Mouse (Mus musculus) telencephalon, adult 2 months (tissue): ENCODE measurements around the gene Cfap57.
A peak's percentile ranks its signal among the peaks of the same experiment; 100 is the strongest.

Source experiments
- DNase-seq: peaks from one replicate; pipeline ENCODE4 v3.0.0-alpha.2; 2011; ENCODE audit warnings: low read depth, low spot score

The Cfap57 gene

DNA sequence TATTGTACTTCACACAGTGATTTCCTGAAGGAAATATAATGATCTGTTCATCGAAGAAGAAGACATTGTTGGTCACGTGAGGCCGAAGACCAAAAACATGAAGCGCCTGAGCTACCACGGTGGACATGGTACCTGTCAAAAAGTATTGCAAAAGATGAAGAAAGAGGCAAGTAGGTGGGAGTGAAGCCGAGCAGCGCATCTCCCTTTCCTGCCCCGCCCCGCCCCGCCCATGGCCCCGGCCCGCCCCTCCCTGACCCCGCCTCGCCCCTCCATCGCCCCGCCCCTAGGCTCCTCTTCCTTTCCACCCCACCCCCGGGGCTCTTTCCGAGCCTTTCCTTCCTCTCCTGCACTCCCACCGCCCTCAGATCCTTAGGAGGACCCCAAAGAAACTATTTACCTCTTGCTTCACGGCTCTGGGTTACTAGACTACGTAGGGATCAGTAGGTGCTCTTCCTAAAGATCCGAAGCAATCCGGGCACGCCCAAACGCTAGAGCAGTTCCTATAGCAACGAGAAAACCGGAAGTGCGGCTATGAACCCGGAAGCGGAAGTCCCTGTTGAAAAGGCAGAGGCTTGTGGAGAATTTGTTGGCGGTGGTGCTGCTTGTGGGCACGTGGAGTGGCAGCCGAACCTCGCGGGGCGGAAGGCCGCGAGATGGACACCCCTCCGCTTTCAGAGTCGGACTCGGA lies at the start of gene Cfap57, which contains the start of gene Ebna1bp2:
Gene Cfap57, minus strand, starts transcription at position 499 of the 688 bp plus-strand sequence.
Gene Ebna1bp2, plus strand, starts transcription at position 521 of the 688 bp plus-strand sequence.
- DNase-seq, result peak; percentile 91

DNA sequence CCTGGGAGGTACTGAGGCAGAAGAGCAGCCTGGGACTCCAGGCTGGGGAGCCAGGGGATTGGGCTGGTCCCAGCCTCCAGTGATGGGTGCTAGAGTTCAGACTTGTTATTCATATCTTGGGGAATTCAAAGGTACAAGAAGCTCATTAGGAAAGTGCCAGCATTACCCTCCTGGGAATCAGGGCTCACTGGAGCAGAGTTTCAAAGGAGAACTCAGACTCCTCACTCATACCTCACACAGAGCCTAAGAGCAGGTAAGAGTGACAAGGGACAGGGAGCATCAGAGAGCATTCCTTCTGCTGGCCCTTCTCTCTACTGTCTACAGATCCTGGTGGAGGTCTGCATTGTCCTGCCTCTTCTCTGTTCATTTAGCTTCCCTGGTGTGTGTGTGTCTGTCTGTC lies 38.1 kb upstream of the Cfap57 start, which contains the start of gene Olfr62:
Gene Olfr62, plus strand, starts transcription at position 301 of the 400 bp plus-strand sequence.
- no peak for DNase-seq

DNA sequence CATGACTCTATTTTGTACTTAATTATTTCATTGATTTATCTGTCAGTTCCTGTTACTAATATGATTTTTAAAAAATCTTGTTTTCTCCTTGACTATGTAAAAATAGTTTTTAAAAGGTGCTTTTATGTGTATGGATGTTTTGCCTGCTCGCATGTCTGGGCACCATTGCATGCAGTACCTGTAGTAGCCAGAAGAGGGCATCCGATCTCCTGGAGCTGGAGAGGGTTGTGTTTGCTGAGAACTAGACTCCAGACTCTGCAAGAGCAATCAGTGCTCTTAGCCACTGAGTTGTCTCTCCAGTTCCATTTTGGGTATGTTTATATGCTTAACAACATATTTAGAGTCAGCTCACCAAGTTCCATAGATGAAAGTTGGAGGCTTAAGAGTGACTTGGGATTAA lies 24.7 kb upstream of the Cfap57 start:
- no peak for DNase-seq

DNA sequence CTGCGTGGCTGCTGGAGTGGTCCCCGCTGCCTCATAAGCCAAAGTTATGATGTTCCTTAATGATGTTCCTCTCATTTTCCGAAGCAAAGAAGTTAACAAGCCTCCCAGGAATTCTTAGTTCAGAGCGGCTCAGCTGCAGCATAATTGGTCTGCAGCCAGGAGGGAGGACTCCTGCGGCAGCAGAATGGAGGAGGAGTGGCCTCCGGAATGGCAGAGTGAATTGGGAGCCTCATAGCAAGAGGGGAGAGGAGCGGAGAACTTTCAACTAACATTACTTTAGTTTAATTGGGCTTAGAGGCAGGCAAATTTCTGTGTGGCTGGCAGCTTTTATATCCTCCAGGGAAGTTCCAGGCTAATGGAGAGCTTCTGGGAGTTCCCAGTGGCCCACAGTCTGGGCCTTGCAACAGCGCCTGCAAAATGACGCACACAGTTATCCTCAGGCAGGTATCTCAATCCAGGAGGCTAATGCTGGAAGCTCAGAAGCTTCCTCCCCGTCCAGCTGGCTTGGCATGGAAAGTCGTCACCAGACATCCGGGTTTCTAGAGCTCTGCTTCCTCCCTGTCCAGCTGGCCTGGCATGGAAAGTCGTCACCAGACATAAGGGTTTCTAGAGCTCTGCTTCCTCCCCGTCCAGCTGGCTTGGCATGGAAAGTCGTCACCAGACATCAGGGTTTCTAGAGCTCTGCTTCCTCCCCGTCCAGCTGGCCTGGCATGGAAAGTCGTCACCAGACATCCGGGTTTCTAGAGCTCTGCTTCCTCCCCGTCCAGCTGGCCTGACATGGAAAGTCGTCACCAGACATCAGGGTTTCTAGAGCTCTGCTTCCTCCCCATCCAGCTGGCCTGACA lies 22.0 kb upstream of the Cfap57 start:
- DNase-seq, result no peak

DNA sequence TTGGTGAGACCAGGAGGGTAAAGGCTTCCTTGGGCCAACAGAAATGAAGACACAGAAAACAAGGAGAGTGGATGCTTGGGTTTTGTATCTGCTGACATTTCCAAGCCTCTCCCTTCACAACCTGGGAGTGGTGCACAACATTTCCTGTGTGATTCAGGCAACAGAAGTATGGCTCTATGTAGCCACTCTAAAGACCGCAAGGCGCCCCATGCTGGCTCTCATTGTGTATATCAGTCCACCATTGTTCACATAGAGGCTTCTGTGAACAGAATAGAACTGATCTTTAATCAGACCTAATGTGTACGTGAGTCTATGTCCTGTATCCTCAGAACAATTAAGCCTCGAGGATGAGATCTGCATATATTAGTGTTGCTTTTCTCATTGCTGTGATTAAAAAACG lies 9.7 kb upstream of the Cfap57 start:
- DNase-seq, result no peak

DNA sequence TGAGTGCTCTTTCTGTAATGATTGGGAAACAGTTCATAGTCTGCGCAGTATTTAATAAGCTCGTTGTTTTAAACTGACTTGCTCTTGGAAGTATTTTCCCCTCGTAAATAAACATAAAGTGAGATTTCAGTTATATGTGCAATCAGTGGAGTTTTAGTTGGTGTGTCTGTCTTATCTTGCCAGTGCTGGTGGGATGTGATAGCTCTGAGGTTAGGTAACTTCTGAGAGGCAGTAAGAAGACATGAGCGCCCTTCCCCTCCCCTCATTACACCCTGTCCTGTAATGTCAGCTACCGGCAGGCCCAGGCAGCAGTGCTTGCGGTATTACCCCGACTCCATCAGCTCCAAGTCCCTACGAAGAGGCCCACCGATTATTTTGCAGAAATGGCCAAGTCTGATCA lies 1.2 kb upstream of the Cfap57 start:
- DNase-seq, result no peak

DNA sequence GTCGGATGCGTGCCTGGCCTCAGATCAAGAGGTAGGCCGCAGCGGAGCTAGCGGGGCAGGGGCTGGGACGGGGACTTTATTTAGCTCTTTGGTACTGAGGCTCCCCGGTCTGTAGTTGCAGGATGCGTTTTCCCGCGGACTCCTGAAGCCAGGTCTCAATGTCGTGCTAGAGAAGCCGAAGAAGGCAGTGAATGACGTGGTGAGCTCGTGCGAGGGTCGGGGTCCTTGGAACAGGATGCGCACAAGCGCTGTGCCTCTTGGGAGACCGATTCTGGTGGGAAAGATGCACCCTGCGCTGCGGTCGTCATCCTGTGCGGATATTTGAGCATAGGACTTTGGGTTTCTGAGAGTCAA lies 367 bp upstream of the Cfap57 start:
- no peak for DNase-seq

DNA sequence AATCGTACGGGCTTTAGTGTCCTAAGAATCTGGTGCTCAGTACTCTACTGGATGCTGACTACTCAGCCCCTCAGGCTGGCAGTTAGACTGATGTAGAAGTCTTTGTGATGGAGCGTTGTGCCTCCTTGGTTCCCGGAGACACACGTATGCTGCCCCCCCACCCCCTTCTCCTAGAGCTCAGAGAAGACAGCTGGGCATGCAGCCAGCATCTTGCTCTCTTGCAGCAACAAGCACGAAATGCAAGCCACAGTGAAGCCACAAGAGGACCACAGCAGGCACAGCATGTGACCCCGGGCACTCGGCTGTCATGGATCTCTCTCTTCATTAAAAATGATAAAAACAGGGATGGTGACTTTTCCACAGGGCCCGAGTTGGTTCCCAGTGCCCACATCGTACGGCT lies 5.2 kb downstream of the Cfap57 start:
- DNase-seq, result no peak

DNA sequence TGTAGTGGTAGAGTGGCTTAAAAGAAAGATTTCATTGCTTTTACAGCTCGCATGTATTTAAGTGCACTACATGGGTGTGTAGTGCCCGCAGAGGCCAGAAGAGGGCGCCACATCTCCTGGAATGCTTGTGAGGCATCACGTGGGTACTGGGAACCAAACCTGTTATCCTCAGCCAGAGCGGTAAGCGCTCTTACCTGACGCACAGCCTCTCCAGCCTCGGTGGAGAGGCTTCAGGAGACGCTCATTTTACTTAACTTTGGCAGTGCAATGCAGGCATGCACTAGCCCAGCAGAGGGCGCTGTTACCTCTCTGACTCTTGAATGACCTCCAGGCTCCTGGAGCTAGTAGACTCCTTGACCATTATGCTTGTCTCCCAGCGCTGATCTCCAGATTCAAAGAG lies 8.0 kb downstream of the Cfap57 start:
- no peak for DNase-seq

DNA sequence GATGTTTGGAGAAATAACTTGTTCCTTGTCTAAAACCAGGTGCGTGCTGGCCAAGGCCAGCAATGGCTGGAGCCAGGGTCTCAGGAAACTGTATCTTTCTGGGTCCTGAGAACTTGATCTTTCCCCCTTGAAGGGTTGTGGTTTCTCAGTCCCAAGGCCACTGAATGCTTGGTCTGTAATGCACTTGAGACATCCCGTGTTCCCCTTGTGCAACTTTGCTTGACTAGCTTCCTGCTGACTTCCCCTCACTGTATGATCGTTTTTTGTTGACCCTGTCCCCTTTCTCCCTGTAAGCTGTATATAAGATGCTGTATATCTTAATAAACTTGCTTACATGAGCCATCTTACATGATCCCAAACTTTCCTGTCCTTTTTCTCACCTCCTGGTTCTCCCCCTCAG lies 10.7 kb downstream of the Cfap57 start:
- DNase-seq, result no peak

DNA sequence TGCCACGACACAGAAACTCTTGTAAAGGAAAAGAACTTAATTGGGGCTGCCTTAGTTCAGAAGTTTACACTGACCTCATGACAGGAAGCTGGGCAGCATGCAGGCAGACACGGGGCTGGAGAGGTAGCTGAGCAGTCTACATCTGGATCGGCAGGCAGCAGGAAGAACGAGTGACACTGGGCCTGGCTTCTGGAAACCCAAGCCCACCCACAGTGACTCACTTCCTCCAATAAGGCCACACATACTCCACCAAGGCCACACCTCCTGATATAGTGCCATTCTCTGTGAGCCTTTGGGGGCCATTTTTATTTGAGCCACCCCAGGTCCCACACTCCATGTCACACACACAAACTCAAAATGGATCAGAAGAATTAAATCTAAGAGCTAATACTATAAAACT lies 16.5 kb downstream of the Cfap57 start:
- no peak for DNase-seq

DNA sequence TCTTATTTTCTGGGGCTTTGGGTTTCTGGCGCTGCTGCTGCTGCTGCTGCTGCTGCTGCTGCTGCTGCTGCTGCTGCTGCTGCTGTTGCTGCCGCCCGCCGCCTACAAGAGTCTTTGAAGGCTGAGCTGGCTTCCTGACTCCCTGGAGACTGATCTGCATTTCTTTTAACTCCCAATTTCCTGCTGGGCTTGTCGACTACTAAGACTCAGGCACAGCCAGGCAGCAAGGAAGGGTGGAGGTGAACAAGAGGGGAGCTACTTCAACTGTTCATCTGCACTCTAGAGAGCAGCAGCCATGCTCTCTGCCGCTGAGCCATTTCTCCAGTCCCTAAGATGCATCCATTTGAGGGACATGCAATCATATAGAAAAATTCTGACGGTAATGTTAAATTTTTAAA lies 30.8 kb downstream of the Cfap57 start:
- DNase-seq, result no peak

DNA sequence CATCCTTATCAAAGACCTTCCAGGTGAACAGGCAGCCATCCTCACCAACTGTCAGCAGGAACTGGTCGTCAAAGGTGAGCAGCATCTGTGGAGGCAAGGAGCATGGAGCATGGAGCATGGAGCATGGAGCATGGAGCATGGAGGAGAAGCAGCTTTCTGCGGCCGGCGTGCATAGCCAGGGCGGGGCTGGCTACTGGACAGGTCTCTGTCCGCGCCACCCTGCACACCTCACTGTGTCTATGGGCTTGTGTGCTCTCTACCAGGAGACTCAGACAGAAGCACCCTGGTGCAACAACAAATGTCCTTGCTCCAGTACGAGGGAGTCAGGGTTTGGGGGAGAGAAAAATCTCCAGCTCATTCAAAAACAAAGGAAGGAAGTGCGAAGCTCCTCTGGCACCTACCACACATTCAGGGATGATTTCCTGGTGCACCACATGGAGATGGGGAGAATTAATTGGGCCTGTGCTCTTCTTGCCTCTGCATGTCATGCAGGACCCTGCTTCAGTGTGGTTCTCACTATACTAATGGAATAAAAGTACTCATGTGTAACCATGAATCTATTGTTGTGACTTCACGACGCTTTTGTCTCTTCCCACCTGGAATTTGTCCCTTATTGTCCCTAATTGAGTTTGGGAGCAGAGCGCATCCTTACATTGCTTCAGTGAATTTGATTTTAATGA lies 31.4 kb downstream of the Cfap57 start:
- DNase-seq, result no peak

DNA sequence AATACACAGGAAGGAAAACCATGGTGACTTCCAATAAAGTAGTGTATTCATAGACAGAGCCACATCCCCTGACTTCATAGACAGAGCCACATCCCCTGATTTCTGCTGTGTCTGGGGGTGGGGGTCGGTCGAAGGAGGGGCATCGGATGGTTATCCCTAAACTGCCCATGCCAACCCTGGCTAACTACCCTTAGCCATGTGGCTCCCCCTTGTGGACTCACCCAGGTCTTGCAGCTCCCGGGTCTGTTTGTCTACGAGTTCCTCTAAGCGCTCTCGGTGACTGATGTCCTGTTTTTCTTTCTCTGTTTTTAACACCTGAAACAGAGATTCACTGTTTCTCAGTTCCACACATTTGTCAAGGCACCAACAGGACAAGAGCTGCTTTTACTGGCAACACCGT lies 37.9 kb downstream of the Cfap57 start:
- DNase-seq, result no peak

DNA sequence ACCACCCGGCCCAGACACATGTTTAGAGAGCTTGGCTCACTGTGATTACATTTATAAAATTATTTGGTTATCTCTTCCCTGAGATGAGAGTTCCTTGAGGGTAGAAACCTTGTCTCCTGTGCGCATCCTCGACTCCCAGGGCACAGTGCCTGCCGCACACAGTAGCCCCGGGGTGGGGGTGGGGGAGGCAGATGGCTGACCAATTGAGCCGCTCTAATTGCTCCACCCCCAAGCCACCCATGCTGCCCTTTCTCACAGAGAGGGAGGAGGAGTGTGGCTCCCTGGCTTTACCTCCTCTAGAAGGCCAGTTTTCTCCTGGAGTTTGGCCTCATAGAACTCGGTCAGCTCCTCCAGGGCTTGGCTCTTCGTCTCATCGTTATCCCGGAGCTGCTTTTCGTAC lies 39.1 kb downstream of the Cfap57 start:
- no peak for DNase-seq

DNA sequence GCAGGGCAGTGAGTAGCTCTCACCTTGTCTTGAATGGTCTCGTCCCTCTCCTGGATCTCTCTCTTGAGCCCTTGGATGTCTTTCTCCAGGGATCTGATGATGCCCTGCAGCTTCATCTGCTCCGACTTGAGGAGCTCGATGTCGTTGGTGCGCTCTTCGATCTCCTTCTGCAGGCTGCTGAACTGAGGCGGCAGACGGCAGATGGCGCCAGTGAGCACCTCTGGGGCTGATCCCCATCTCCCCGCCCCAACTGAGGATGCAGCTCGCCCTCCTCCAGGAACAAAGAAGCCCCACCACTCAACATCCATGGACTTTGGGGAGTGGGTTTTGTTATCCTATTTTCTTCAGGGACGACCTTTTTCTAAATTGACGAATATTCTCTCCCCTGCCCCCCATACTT lies 41.3 kb downstream of the Cfap57 start:
- no peak for DNase-seq

DNA sequence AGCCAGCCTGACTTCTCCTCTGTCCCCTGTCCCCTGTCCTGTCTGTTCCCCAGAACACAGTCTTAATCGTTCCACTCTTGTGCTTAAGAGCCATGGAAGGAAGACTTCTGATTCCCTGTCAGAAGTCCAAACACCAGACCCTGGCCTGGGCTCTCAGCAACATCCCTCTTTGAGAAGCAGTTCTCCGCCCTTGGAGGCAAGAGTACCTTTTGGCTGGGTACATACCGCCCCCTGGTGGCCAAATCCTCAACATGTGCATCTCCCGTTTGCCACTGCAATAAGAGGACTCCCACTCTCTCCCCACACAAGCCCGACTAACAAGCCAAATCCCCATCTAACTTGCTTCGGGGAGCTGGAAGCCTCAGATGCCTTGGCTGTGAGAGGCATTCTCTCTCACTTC lies 44.5 kb downstream of the Cfap57 start:
- peak; percentile 65 for DNase-seq

DNA sequence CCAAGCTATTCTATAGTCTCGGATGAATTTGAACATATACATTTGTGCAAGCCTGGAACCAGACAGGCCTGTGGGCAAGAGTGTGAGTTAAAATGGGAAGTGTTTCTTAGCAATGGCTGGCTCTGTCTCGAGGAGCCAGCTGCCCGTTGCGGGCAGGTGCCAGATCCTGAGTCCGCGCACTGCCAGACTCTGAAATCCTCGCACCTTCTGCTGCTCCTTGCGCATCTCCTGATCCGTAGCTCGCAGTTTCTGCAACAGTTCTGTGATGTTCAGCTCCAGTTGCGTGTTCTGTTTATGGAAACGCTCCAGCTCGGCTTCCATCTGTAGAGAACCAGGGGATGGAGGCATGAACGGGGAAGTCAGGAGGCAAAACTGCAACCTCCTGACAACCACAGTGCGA lies 49.1 kb downstream of the Cfap57 start:
- DNase-seq, result peak; percentile 85

DNA sequence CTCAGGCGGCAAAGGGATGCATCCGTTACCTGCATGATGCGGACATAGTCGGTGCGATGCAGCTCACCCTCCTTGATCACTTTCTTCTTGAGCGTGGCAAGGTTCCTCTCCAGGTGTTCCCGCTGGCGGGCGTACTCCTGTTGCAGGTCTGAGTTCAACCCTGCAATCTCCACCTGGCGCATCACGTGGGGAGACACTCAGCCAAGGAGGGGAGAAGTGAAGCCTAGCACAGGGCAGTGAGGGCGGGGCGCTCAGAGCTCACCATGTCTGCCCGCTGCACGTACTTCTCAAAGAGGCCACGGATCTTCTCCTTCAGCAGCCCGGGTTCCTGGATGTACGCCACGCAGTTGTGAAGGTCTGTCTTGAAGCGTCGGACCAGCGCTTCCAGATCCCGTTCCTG lies 51.3 kb downstream of the Cfap57 start:
- DNase-seq, result no peak

DNA sequence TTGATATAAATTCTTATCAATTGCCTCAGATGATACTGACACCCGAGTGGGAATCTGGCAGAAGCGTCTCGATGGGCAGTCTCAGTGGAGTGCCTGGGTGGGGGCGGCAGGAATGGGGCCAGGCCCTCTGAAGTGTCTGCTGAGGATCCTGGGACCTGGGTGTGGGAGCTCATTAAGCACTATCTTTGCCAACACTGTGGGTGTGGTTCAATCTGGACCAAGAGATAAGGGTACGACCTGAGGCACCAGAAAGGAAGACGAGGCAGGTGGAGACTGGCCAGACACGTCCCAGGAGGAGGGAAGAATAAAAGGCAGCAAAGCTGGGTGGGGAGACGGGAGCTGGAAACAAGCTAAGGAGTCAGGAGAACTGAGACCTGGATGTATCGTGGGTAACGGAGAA lies 51.9 kb downstream of the Cfap57 start:
- no peak for DNase-seq

DNA sequence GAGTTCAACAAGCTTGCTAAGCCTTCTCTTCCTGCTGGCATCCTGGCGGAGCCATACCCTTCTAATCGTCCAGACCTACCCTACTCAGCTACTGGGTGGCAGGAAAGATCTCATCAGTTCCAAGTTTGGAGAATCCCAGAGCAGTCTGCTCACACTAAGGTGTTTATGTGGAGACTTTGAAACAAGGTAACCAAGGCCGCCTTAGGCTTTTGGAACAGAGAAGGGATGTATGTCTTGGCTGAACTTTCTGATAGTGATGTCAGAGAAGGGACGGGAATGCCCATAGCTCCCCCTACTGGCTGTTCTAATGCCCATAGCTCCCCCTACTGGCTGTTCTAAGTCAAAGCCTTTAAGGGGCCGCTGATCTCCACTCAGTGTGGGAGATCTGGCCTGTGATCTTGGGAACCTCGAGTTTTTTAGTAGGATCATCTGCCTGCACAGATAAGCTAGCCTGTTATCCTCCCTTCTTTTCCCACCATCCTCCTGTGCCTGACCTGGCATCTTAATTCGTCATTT lies 54.4 kb downstream of the Cfap57 start:
- no peak for DNase-seq

DNA sequence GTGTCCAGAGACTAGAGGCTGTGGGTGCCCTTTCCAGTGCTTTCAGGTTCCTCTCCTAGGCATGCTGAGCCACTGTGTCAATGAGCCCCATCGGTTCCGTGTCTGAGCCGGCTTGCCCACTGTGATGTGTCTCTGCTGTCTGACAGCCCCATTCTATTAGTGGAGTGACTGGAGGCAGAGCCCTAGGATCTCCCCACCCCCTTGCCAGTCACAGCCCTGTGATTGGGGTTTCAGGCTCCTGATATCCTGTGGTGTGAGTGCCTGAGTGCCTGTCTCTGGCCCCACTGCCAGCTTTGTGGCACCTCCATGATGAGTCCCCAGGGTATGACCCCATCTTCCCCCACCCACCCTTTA lies 55.7 kb downstream of the Cfap57 start:
- DNase-seq, result no peak
